Mouse (Mus musculus): Measurements from ENCODE around the gene Olfr1382. TPM values are rescaled to one million over a fixed set of nuclear protein-coding genes. Genes with fewer than 3 reads are reported as not detected.

Gene Olfr1382
- polyA plus RNA-seq, 1 experiment from 2014 or later: not detected

Other genes with a start within 250 kb of the Olfr1382 start
- 0.08 TPM in 1 of 2 replicates, not detected in the other for gene Olfr1393, start 249.9 kb upstream of the Olfr1382 start, polyA plus RNA-seq (2016; fragmentation: Nextera tagmentation; extraction: Ambion mirVana)
- gene Olfr1392, start 243.0 kb upstream of the Olfr1382 start, polyA plus RNA-seq (2016; fragmentation: Nextera tagmentation; extraction: Ambion mirVana): not detected in 2 replicates
- not detected in 2 replicates for gene Olfr10, start 223.5 kb upstream of the Olfr1382 start, polyA plus RNA-seq (2016; fragmentation: Nextera tagmentation; extraction: Ambion mirVana)
- not detected in 2 replicates for gene Olfr1391, start 205.5 kb upstream of the Olfr1382 start, polyA plus RNA-seq (2016; fragmentation: Nextera tagmentation; extraction: Ambion mirVana)
- not detected in 2 replicates for gene Olfr1390, start 193.1 kb upstream of the Olfr1382 start, polyA plus RNA-seq (2016; fragmentation: Nextera tagmentation; extraction: Ambion mirVana)
- gene Olfr1389, start 105.2 kb upstream of the Olfr1382 start, polyA plus RNA-seq (2016; fragmentation: Nextera tagmentation; extraction: Ambion mirVana): not detected in 2 replicates
- 0.14 and 0.19 TPM in 2 replicates for gene Olfr1388, start 91.6 kb upstream of the Olfr1382 start, polyA plus RNA-seq (2016; fragmentation: Nextera tagmentation; extraction: Ambion mirVana)
- not detected in 2 replicates for gene Olfr1387, start 72.9 kb upstream of the Olfr1382 start, polyA plus RNA-seq (2016; fragmentation: Nextera tagmentation; extraction: Ambion mirVana)
- gene Olfr1386, start 63.2 kb upstream of the Olfr1382 start, polyA plus RNA-seq (2016; fragmentation: Nextera tagmentation; extraction: Ambion mirVana): not detected in 2 replicates
- gene Olfr1385, start 39.2 kb upstream of the Olfr1382 start, polyA plus RNA-seq (2016; fragmentation: Nextera tagmentation; extraction: Ambion mirVana): not detected in 2 replicates
- gene Olfr1384, start 21.5 kb upstream of the Olfr1382 start, polyA plus RNA-seq (2016; fragmentation: Nextera tagmentation; extraction: Ambion mirVana): not detected in 2 replicates
- not detected in 2 replicates for gene Olfr1383, start 8.6 kb upstream of the Olfr1382 start, polyA plus RNA-seq (2016; fragmentation: Nextera tagmentation; extraction: Ambion mirVana)
- gene Olfr1381, start 15.2 kb downstream of the Olfr1382 start, polyA plus RNA-seq (2016; fragmentation: Nextera tagmentation; extraction: Ambion mirVana): not detected in 2 replicates
- gene Olfr1380, start 28.6 kb downstream of the Olfr1382 start, polyA plus RNA-seq (2016; fragmentation: Nextera tagmentation; extraction: Ambion mirVana): not detected in 2 replicates
- 5.1 and 5.4 TPM in 2 replicates for gene Flt4, start 81.0 kb downstream of the Olfr1382 start, polyA plus RNA-seq (2016; fragmentation: Nextera tagmentation; extraction: Ambion mirVana)
- not detected in 2 replicates for gene Scgb3a1, start 135.4 kb downstream of the Olfr1382 start, polyA plus RNA-seq (2016; fragmentation: Nextera tagmentation; extraction: Ambion mirVana)
- gene Cnot6, start 184.5 kb downstream of the Olfr1382 start, polyA plus RNA-seq (2016; fragmentation: Nextera tagmentation; extraction: Ambion mirVana): 85.9 and 90.0 TPM in 2 replicates